8 mouse cellular contexts compared by ENCODE assay signal in genomic region chr19:8756635-8757387, GRCm38 (mm10). TPM values are rescaled to one million over a fixed set of nuclear protein-coding genes. Genes with fewer than 3 reads are reported as not detected.
DNase-seq lines count a peak whose midpoint lies in the region; ATAC-seq and TF ChIP-seq lines count a peak whose summit lies in the region.

Gene Nxf1 (plus strand): TSS chr19:8757073.

- no peaks in the 10 kb centered on the region for H3K9me3 ChIP-seq in ES-Bruce4 (replicated peaks; ENCODE audit: control insufficient read depth, insufficient read depth, low read length, poor library complexity, severe bottlenecking)
- H3K9me3 ChIP-seq in forebrain, embryonic 14.5 days (replicated peaks; ENCODE audit: control insufficient read depth, low read length), result no peaks in the 10 kb centered on the region

- no peaks in the 10 kb centered on the region for H3K27me3 ChIP-seq in ES-Bruce4 (ENCODE audit: control insufficient read depth, insufficient read depth, low read length, poor library complexity, severe bottlenecking)
- H3K27me3 ChIP-seq in forebrain, embryonic 14.5 days (replicated peaks; ENCODE audit: control insufficient read depth, insufficient read depth, low read length), result no peaks in the 10 kb centered on the region

- H3K4me3 ChIP-seq in ES-Bruce4 (ENCODE audit: low read depth, low read length), result peak within 1 kb of the TSS; percentile 89
- peak within 1 kb of the TSS; percentile 97 for H3K4me3 ChIP-seq in forebrain, embryonic 14.5 days (ENCODE audit: low read depth, low read length)
- peak within 1 kb of the TSS; percentile 97 for H3K4me3 ChIP-seq in lung, adult 2 months (replicated peaks; ENCODE audit: extremely low read depth, low read depth, low read length)

- DNase-seq in forebrain, embryonic 14.5 days (ENCODE audit: low spot score), result peak; percentile 96
- peak; percentile 96 for DNase-seq in heart, postnatal 14 days
- DNase-seq in layer of hippocampus, adult 18-20 months (ENCODE audit: low spot score in 2 of 2), result peak; percentile 87 to 94
- peak; percentile 89 for DNase-seq in lung, adult 2 months
- DNase-seq in thymus, adult 18-20 months, result peak; percentile 78 to 83

- H3K36me3 ChIP-seq in ES-Bruce4 (ENCODE audit: control insufficient read depth, insufficient read depth, low read length, poor library complexity, severe bottlenecking), result peaks cover 3% of the 10 kb centered on the region
- peaks cover 35% of the 10 kb centered on the region for H3K36me3 ChIP-seq in forebrain, embryonic 14.5 days (ENCODE audit: control insufficient read depth, insufficient read depth, low read length)

- peak within 1 kb of the TSS; percentile 84 for H3K4me2 ChIP-seq in forebrain, embryonic 14.5 days (ENCODE audit: low read length)

- under 1% methylated on average over 75 of the region's 75 CpGs for WGBS in forebrain, embryonic 14.5 days
- WGBS in lung, adult 2 months, result under 1% methylated on average over 75 of the region's 75 CpGs

- TF ChIP-seq EP300 in ES-Bruce4 (IDR thresholded peaks at IDR 0.05; ENCODE audit: insufficient read depth, low read depth, low read length), result no peak

- peak within 1 kb of the TSS; percentile 42 for H3K27ac ChIP-seq in ES-Bruce4 (ENCODE audit: insufficient read depth, low read length)
- peak within 1 kb of the TSS; percentile 82 for H3K27ac ChIP-seq in forebrain, embryonic 14.5 days (ENCODE audit: low read depth, low read length)

- TF ChIP-seq CTCF in ES-Bruce4 (IDR thresholded peaks at IDR 0.05; ENCODE audit: low read depth, low read length), result no peak
- TF ChIP-seq CTCF in lung, adult 2 months (IDR thresholded peaks at IDR 0.05; ENCODE audit: insufficient read depth, low read length), result no peak

- intact Hi-C loops in heart, postnatal 14 days (cut with DNase I), result no loop called here

- peak within 1 kb of the TSS; percentile 95 for H3K9ac ChIP-seq in ES-Bruce4 (ENCODE audit: low read depth, poor library complexity, severe bottlenecking)
- peak within 1 kb of the TSS; percentile 94 for H3K9ac ChIP-seq in forebrain, embryonic 14.5 days (ENCODE audit: low read length)

- TF ChIP-seq POLR2A in ES-Bruce4 (IDR thresholded peaks at IDR 0.05; ENCODE audit: insufficient read depth, low read length), result peak; percentile 83
- peak; percentile 94 for TF ChIP-seq POLR2A in lung, adult 2 months (IDR thresholded peaks at IDR 0.05; ENCODE audit: borderline replicate concordance, extremely low read depth, low read depth, low read length)

- ATAC-seq in cerebellum, adult (ENCODE audit: insufficient number of reproducible peaks, low FRiP score, low TSS enrichment), result peak; percentile 93
- peak; percentile 96 for ATAC-seq in forebrain, embryonic 14.5 days
- peak; percentile 92 for ATAC-seq in neutrophil, adult 5-6 weeks (ENCODE audit: extremely low read depth, insufficient number of reproducible peaks, low FRiP score, poor library complexity, severe bottlenecking)

- H3K4me1 ChIP-seq in ES-Bruce4 (ENCODE audit: control insufficient read depth, insufficient read depth, low read length), result no peaks in the 10 kb centered on the region
- peaks cover 8% of the 10 kb centered on the region; the same call in 1 of the 2 replicates for H3K4me1 ChIP-seq in forebrain, embryonic 14.5 days (ENCODE audit: control insufficient read depth, insufficient read depth, low read length)
- peaks cover 17% of the 10 kb centered on the region for H3K4me1 ChIP-seq in lung, adult 2 months (ENCODE audit: control insufficient read depth, insufficient read depth, low read length)

RNA-seq across cellular contexts. Expression of gene Nxf1, which starts in this region (rescaled TPM):
- 122 and 200 TPM in 2 replicates for polyA plus RNA-seq in ES-Bruce4 (2011; ENCODE audit: insufficient read depth, insufficient read length, low read depth, missing spikeins)
- 162 and 178 TPM in 2 replicates for polyA plus RNA-seq in forebrain, embryonic 14.5 days (2014; fragmentation: Nextera tagmentation; extraction: Ambion mirVana)
- 10 to 100 TPM; 59.3 to 59.5 TPM for total RNA-seq in heart, postnatal 14 days (2021)
- 10 to 100 TPM; 94.5 to 95.3 TPM for total RNA-seq in layer of hippocampus, adult 18-20 months (2021)
- 61.4 and 85.3 TPM in 2 replicates for polyA plus RNA-seq in lung, adult 2 months (2012; rRNA removed)
- 183 and 187 TPM in 2 replicates for total RNA-seq in neutrophil, adult 5-6 weeks (2017)

Comparison
In these comparisons a context has a peak if more than half of its experiments do, and no peak if none do; other contexts are left out.
1. Peak in every context shown above with its lines: DNase-seq, ATAC-seq, H3K4me3 ChIP-seq and H3K27ac ChIP-seq.